Mouse (Mus musculus) intestine, embryonic 15.5 days (tissue): ENCODE measurements at regions not wholly inside any gene's neighbourhood (a gene's known extent, or its start where the extent isn't known, plus 50 kb on each side); places are given as distances from the start of the nearest gene placed in this dataset.

Source experiments
- ATAC-seq: fragments of 200-750 bp; cut with Nextera tagmentation; 2 replicates; pipeline ENCODE4 v1.8.0; 2017; ENCODE audit warnings: moderate TSS enrichment, moderate library complexity
- H3K27ac ChIP-seq: fragments of 300-500 bp; sonication (generic); 2 replicates; pipeline ENCODE4 v1.5.1; 2015; ENCODE audit warnings: mild to moderate bottlenecking, inconsistent platforms
- H3K27me3 ChIP-seq: fragments of 300-500 bp; sonication (generic); replicated peaks from 2 replicates; pipeline ENCODE4 v1.6.1; 2015; ENCODE audit warnings: inconsistent platforms
- H3K36me3 ChIP-seq: fragments of 300-500 bp; sonication (generic); 2 replicates; pipeline ENCODE4 v1.6.1; 2015; ENCODE audit warnings: inconsistent platforms
- H3K4me1 ChIP-seq: fragments of 300-500 bp; sonication (generic); replicated peaks from 2 replicates; pipeline ENCODE4 v1.6.1; 2015; ENCODE audit warnings: inconsistent platforms
- H3K4me2 ChIP-seq: fragments of 300-500 bp; sonication (generic); replicated peaks from 2 replicates; pipeline ENCODE4 v1.6.1; 2015; ENCODE audit warnings: mild to moderate bottlenecking, inconsistent platforms
- H3K4me3 ChIP-seq: fragments of 300-500 bp; sonication (generic); replicated peaks from 2 replicates; pipeline ENCODE4 v1.5.1; 2015; ENCODE audit warnings: inconsistent platforms
- H3K9ac ChIP-seq: fragments of 300-500 bp; sonication (generic); 2 replicates; pipeline ENCODE4 v1.6.1; 2015; ENCODE audit warnings: inconsistent platforms
- H3K9me3 ChIP-seq: fragments of 300-500 bp; sonication (generic); 2 replicates; pipeline ENCODE4 v1.6.1; 2016; ENCODE audit warnings: inconsistent platforms
- WGBS: fragments of 180-500 bp; shearing (Covaris S2); methylation state at CpG from one replicate; pipeline ENCODE4 v1.1.7; 2015; 5-methylcytosine and 5-hydroxymethylcytosine counted together

DNA sequence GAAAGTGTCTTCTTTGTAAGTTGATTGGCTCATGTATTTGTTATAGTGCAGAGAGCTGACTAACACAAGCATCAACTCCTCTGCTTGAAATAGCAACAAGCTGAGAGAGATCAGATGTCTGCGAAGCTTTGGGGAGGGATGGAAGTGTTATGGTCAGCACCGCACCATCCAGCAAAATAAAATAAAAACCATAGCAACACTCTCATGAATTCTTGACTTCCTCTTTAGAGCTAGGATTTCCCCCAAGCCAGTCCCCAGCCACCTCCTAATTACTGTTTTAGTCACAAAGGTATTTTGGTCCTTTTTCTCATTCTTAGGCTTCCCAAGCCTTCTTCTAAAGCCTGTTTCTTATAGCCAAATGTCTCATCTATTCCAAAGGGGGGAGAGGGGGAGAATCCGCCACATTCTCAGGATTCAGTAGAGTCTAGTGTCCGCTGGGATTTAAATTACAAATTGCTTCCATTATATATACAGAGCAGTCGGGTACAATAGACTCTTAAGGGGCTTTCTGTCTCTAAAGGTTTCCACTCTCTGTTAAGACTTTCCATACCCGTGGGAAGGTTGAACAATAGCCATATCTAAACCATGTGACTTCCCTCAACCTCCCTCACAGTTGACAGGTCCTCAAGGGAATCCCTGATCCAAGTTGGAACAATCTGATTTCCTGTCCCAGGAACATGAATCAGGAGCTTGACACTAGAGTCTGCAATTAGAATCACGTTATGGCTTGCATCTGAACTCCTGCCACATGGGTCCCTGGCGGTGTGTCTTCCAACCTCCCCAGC, 386.7 kb downstream of the Rapgef2 start:
- Histone ChIP-seq H3K27ac (no peak overlapping the region), H3K9ac (no peak overlapping the region), H3K4me2 (no peak overlapping the region), H3K9me3 (no peaks in the 10 kb centered on the region), H3K27me3 (no peaks in the 10 kb centered on the region), H3K4me3 (no peak overlapping the region), H3K4me1 (peaks cover 3% of the 10 kb centered on the region; the same call in 1 of the 2 replicates), H3K36me3 (no peaks in the 10 kb centered on the region)
- 64% methylated on average over 8 of the region's 8 CpGs for WGBS
- no peak; the same call in 1 of the 2 replicates for ATAC-seq

DNA sequence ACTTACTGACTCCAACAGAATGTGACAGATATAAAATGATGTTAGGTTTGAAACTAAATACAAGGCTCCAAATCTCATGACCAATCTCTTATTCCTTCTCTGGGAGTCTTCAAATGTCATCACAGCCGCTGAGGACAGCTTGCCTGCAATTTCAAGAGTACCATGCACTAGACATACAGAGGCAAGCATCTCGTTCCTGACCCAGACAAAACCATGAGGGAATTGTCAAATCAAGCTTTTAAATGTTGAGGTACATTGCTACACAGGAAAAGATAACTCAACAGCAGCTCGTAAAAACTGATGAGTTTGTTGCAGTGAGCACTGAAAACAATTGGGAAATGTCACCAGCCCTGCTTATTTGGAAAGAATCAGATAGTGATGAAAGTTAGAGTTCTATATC, 397.0 kb downstream of the Rapgef2 start:
- Histone ChIP-seq H3K4me3 (no peak overlapping the region), H3K4me2 (no peak overlapping the region), H3K9ac (no peak overlapping the region), H3K9me3 (no peaks in the 10 kb centered on the region), H3K4me1 (no peaks in the 10 kb centered on the region), H3K27me3 (no peaks in the 10 kb centered on the region), H3K36me3 (no peaks in the 10 kb centered on the region), H3K27ac (no peak overlapping the region)
- WGBS = 58% methylated on average over 3 of the region's 3 CpGs
- no peak for ATAC-seq

DNA sequence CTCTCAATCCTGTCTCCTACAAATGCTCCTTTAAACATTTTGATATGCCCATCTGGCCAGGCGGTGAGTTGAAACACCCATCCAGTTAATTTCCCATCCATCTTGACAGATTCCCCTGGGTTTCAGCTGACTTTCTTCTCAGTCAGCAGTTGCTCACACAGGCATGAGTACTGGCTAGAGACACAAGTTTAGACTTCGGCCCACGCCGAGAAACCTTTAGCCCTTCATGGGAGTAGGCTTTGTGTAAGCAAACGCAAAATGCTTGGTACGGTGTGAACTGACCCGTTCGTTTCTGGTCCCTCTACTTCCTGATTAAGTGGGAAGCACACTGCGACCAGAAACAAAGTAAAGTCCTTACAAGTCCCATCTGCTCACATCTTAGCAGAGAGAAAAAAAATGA, 401.6 kb downstream of the Rapgef2 start:
- H3K9me3 ChIP-seq = no peaks in the 10 kb centered on the region
- H3K4me3 ChIP-seq = no peak overlapping the region
- no peak overlapping the region for H3K9ac ChIP-seq
- no peaks in the 10 kb centered on the region for H3K36me3 ChIP-seq
- no peaks in the 10 kb centered on the region for H3K27me3 ChIP-seq
- 58% methylated on average over 9 of the region's 9 CpGs for WGBS
- no peak overlapping the region for H3K4me2 ChIP-seq
- ATAC-seq = no peak
- no peak overlapping the region for H3K27ac ChIP-seq
- no peaks in the 10 kb centered on the region for H3K4me1 ChIP-seq

GRCm38 (mm10) chr3:78884029-78884428, 402.3 kb downstream of the Rapgef2 start:
- Histone ChIP-seq H3K9ac (no peak overlapping the region), H3K4me1 (no peaks in the 10 kb centered on the region), H3K4me2 (no peak overlapping the region), H3K9me3 (no peaks in the 10 kb centered on the region), H3K27ac (no peak overlapping the region), H3K36me3 (no peaks in the 10 kb centered on the region), H3K4me3 (no peak overlapping the region), H3K27me3 (no peaks in the 10 kb centered on the region)
- ATAC-seq = no peak
- WGBS = 56% methylated on average over 11 of the region's 11 CpGs

DNA sequence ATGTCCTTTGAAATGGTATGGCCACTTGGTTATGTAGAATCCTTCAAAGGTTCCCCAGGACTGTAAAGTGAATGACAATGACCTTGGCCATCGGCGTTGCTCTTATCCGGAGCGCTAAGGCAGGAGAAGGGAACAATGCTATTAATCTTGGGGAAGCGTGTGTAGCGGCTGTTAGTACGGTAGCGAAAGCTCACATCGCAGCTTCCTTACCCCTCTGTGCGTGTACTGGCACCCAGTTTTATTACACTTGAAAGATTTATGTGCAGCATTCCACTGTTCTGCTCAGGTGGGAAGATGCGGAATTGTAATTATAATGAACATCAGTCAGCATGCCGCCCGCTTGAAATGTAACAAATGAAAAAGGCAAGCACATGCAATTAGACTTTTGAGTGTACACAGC, 406.2 kb downstream of the Rapgef2 start:
- Histone ChIP-seq H3K4me3 (no peak overlapping the region), H3K36me3 (no peaks in the 10 kb centered on the region), H3K4me1 (no peaks in the 10 kb centered on the region), H3K9me3 (no peaks in the 10 kb centered on the region), H3K9ac (no peak overlapping the region), H3K27me3 (no peaks in the 10 kb centered on the region), H3K27ac (no peak overlapping the region), H3K4me2 (no peak overlapping the region)
- WGBS = 77% methylated on average over 13 of the region's 13 CpGs
- ATAC-seq = no peak

- Histone ChIP-seq H3K27me3 (no peaks in the 10 kb centered on the region), H3K4me3 (no peak overlapping the region), H3K9me3 (no peaks in the 10 kb centered on the region), H3K9ac (no peak overlapping the region), H3K36me3 (no peaks in the 10 kb centered on the region), H3K27ac (no peak overlapping the region), H3K4me1 (no peaks in the 10 kb centered on the region), H3K4me2 (no peak overlapping the region)
- no peak for ATAC-seq
- 72% methylated on average over 3 of the region's 3 CpGs for WGBS
Measured at GRCm38 (mm10) chr3:78877323-78877722, 409.0 kb downstream of the Rapgef2 start.

DNA sequence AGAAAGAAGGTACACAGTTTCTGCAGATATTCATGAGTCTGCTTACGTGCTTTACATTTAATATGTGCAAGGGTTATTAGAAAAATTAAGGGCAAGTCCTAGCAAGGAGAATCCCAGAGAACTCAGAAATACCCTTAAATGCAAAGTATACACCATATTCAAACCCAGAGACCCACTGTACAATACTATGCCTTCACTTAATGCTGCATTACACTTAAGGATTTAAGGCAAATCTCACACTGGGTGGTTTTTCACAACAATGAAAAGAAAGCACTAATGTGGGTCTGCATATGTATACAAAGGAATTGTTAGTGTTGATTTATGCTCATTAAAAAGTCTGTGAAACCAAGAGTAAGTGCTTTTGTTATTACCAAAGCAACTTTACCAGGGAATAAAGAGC, 419.4 kb downstream of the Rapgef2 start:
- no peaks in the 10 kb centered on the region for H3K4me1 ChIP-seq
- H3K27ac ChIP-seq = no peak overlapping the region
- no peaks in the 10 kb centered on the region for H3K36me3 ChIP-seq
- H3K4me3 ChIP-seq = no peak overlapping the region
- no peak for ATAC-seq
- no peak overlapping the region for H3K9ac ChIP-seq
- no peaks in the 10 kb centered on the region for H3K9me3 ChIP-seq
- 72% methylated on average over 1 of the region's 1 CpGs for WGBS
- H3K27me3 ChIP-seq = no peaks in the 10 kb centered on the region
- no peak overlapping the region for H3K4me2 ChIP-seq

- Histone ChIP-seq H3K4me3 (no peak overlapping the region), H3K9me3 (no peaks in the 10 kb centered on the region), H3K4me2 (no peak overlapping the region), H3K4me1 (no peaks in the 10 kb centered on the region), H3K36me3 (no peaks in the 10 kb centered on the region), H3K27me3 (no peaks in the 10 kb centered on the region), H3K27ac (no peak overlapping the region), H3K9ac (no peak overlapping the region)
- 87% methylated on average over 9 of the region's 9 CpGs for WGBS
- no peak for ATAC-seq
Measured at GRCm38 (mm10) chr3:78866083-78866726, 420.1 kb downstream of the Rapgef2 start.

DNA sequence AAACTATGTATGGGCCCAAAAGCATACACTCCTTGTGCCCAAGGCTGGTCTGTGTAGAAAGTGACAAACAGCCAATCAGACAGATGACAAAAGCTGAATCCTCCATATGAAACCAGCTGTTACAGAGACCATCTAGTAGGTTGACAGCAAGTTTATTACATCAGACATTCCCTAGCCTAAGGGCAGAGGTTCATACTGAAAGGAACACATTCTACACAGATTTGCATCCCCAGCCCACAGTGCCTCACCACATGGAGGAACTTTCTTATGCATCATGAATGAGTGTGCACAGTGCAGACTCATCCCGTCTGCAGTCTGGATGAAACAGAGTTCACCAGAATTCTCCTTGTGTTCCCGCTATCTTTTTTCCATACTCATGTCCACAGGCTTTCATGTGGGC, 423.3 kb downstream of the Rapgef2 start:
- H3K27ac ChIP-seq = no peak overlapping the region
- no peaks in the 10 kb centered on the region for H3K36me3 ChIP-seq
- no peak overlapping the region for H3K4me3 ChIP-seq
- H3K9ac ChIP-seq = no peak overlapping the region
- no peak overlapping the region for H3K4me2 ChIP-seq
- H3K4me1 ChIP-seq = no peaks in the 10 kb centered on the region
- 88% methylated on average over 2 of the region's 2 CpGs for WGBS
- ATAC-seq = no peak
- no peaks in the 10 kb centered on the region for H3K27me3 ChIP-seq
- H3K9me3 ChIP-seq = no peaks in the 10 kb centered on the region

- Histone ChIP-seq H3K27me3 (no peaks in the 10 kb centered on the region), H3K36me3 (no peaks in the 10 kb centered on the region), H3K4me2 (no peak overlapping the region), H3K4me3 (no peak overlapping the region), H3K27ac (no peak overlapping the region), H3K4me1 (no peaks in the 10 kb centered on the region), H3K9ac (no peak overlapping the region), H3K9me3 (no peaks in the 10 kb centered on the region)
- ATAC-seq = no peak
- WGBS = 74% methylated on average over 7 of the region's 8 CpGs
Measured at GRCm38 (mm10) chr3:78846617-78847318, 439.5 kb downstream of the Rapgef2 start.

DNA sequence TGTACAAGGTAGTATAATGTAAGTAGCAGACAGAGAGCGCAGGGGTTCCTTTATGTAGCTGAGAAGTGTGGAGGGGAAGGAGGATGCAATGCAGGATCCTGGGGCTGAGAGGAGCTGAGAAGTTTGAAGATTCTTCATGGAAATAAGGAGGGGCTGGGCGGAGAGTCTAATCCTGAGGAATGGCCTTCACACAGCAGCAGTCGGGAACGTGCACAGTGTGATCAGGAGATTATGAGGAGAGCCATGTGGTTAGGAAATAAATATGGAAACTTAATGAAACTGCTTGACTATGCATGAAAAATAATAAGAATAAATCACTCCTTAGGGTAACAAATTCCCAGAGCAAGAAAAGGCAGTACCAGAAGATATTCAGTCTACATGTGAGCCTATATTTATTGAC, 445.1 kb downstream of the Rapgef2 start:
- H3K4me1 ChIP-seq = no peaks in the 10 kb centered on the region
- H3K27ac ChIP-seq = no peak overlapping the region
- H3K9ac ChIP-seq = no peak overlapping the region
- no peak overlapping the region for H3K4me2 ChIP-seq
- no peak for ATAC-seq
- no peak overlapping the region for H3K4me3 ChIP-seq
- H3K9me3 ChIP-seq = no peaks in the 10 kb centered on the region
- no peaks in the 10 kb centered on the region for H3K36me3 ChIP-seq
- WGBS = 70% methylated on average over 4 of the region's 4 CpGs
- H3K27me3 ChIP-seq = no peaks in the 10 kb centered on the region

DNA sequence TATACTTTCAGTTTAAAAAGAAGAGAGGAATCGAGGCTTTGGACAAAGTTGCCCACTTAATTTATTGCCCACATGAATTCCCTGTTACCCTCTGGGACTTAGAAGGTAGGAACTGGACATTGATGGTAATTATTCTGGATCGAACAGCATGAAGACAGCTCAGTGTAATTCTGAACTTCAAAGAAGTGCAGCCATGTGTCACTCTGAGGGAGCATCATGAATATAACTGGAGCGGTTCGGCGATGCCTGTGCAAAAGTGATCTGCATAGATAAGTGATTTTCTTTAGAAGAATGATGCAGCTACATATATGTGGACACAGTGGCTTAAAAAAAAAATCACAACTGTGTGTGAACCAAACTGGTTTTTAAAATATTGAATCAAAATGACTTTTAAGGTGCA, 449.5 kb downstream of the Rapgef2 start:
- no peak overlapping the region for H3K9ac ChIP-seq
- H3K4me3 ChIP-seq = no peak overlapping the region
- H3K27ac ChIP-seq = no peak overlapping the region
- ATAC-seq = no peak
- no peaks in the 10 kb centered on the region for H3K36me3 ChIP-seq
- no peaks in the 10 kb centered on the region for H3K27me3 ChIP-seq
- H3K9me3 ChIP-seq = no peaks in the 10 kb centered on the region
- no peak overlapping the region for H3K4me2 ChIP-seq
- H3K4me1 ChIP-seq = no peaks in the 10 kb centered on the region
- 88% methylated on average over 5 of the region's 5 CpGs for WGBS
